Comparison of ENCODE assay signal across 9 mouse cellular contexts in genomic region chr17:34561200-34561599, GRCm38 (mm10). TPM values are rescaled to one million over a fixed set of nuclear protein-coding genes. Genes with fewer than 3 reads are reported as not detected.
A peak's percentile ranks its signal among the peaks of the same experiment; 100 is the strongest.
DNase-seq lines count a peak whose midpoint lies in the region; ATAC-seq and TF ChIP-seq lines count a peak whose summit lies in the region.
"Had no signal": no experiment of that assay in that cellular context is flagged by ENCODE, and none has a peak within 500 bp of the region (broad histone marks: within the 10 kb centered on the region; RNA-seq: fewer than 3 reads in every experiment).

No protein-coding gene starts in this region.

- peaks cover 21% of the 10 kb centered on the region for H3K4me1 ChIP-seq in hindbrain, embryonic 10.5 days (replicated peaks)
- no peaks in the 10 kb centered on the region for H3K4me1 ChIP-seq in hindbrain, embryonic 16.5 days (ENCODE audit: control insufficient read depth, insufficient read depth, low read depth, low read length)
- peaks cover 6% of the 10 kb centered on the region for H3K4me1 ChIP-seq in liver, embryonic 11.5 days (replicated peaks; ENCODE audit: control insufficient read depth, insufficient read depth, low read length)
- H3K4me1 ChIP-seq in stomach, postnatal 0 days (replicated peaks; ENCODE audit: control insufficient read depth, insufficient read depth): peaks cover 3% of the 10 kb centered on the region; the same call in 1 of the 2 replicates

- H3K27ac ChIP-seq in hindbrain, embryonic 10.5 days: peak overlapping the region; percentile 56
- H3K27ac ChIP-seq in hindbrain, embryonic 16.5 days (ENCODE audit: low read depth, low read length): no peak overlapping the region
- H3K27ac ChIP-seq in liver, embryonic 11.5 days (ENCODE audit: low read depth, low read length): no peak overlapping the region
- peak overlapping the region; percentile 13; the same call in 1 of the 2 replicates for H3K27ac ChIP-seq in stomach, postnatal 0 days (replicated peaks)
- H3K27ac ChIP-seq: embryonic facial prominence, embryonic 12.5 days had no signal

- DNase-seq in hindbrain, embryonic 10.5 days (ENCODE audit: low spot score): no peak
- DNase-seq in thymus, postnatal 14 days: peak; percentile 32
- DNase-seq in thymus, postnatal 25 days: no peak
- DNase-seq in liver, embryonic 11.5 days (ENCODE audit: low spot score): no peak
- DNase-seq in stomach, postnatal 0 days (ENCODE audit: low spot score): no peak
- DNase-seq in right cerebral cortex, adult 2 months (ENCODE audit: low spot score in 2 of 2): no peak
- no peak for DNase-seq in adrenal gland, postnatal 25 days

- no peak overlapping the region for H3K4me3 ChIP-seq in hindbrain, embryonic 10.5 days
- no peak overlapping the region for H3K4me3 ChIP-seq in hindbrain, embryonic 16.5 days (ENCODE audit: low read length)
- no peak overlapping the region for H3K4me3 ChIP-seq in liver, embryonic 11.5 days (ENCODE audit: low read depth, low read length)
- no peak overlapping the region for H3K4me3 ChIP-seq in stomach, postnatal 0 days (ENCODE audit: low read depth, low read length)
- H3K4me3 ChIP-seq: embryonic facial prominence, embryonic 12.5 days had no signal

- H3K4me2 ChIP-seq in hindbrain, embryonic 16.5 days (ENCODE audit: low read length): no peak overlapping the region
- peak overlapping the region; percentile 11; the same call in 1 of the 2 replicates for H3K4me2 ChIP-seq in liver, embryonic 11.5 days
- no peak overlapping the region for H3K4me2 ChIP-seq in stomach, postnatal 0 days (replicated peaks; ENCODE audit: low read depth)
- H3K4me2 ChIP-seq: embryonic facial prominence, embryonic 12.5 days had no signal

- no peak for TF ChIP-seq EP300 in stomach, postnatal 0 days (optimal IDR thresholded peaks at IDR 0.05)

- H3K27me3 ChIP-seq in hindbrain, embryonic 10.5 days (ENCODE audit: insufficient read depth, poor library complexity, severe bottlenecking): 0 out of 2 replicates have a peak, but pooled peaks cover 4% of the 10 kb centered on the region
- no peaks in the 10 kb centered on the region for H3K27me3 ChIP-seq in hindbrain, embryonic 16.5 days (replicated peaks; ENCODE audit: control insufficient read depth, insufficient read depth, low read length)
- no peaks in the 10 kb centered on the region for H3K27me3 ChIP-seq in liver, embryonic 11.5 days (replicated peaks; ENCODE audit: control insufficient read depth, insufficient read depth, low read length)
- H3K27me3 ChIP-seq in stomach, postnatal 0 days (ENCODE audit: control insufficient read depth, insufficient read depth, low read length): no peaks in the 10 kb centered on the region
- H3K27me3 ChIP-seq: embryonic facial prominence, embryonic 12.5 days had no signal

- H3K9me3 ChIP-seq in hindbrain, embryonic 10.5 days: no peaks in the 10 kb centered on the region
- H3K9me3 ChIP-seq in hindbrain, embryonic 16.5 days (ENCODE audit: control insufficient read depth, low read length): no peaks in the 10 kb centered on the region; the same call in 1 of the 2 replicates
- H3K9me3 ChIP-seq in liver, embryonic 11.5 days (ENCODE audit: control insufficient read depth, low read length): no peaks in the 10 kb centered on the region
- no peaks in the 10 kb centered on the region for H3K9me3 ChIP-seq in stomach, postnatal 0 days (ENCODE audit: control insufficient read depth, low read length)
- H3K9me3 ChIP-seq: embryonic facial prominence, embryonic 12.5 days had no signal

- TF ChIP-seq CTCF in stomach, postnatal 0 days (IDR thresholded peaks at IDR 0.05; ENCODE audit: low read depth): no peak

- 46% methylated on average over 8 of the region's 8 CpGs for WGBS in hindbrain, embryonic 10.5 days
- 47% methylated on average over 8 of the region's 8 CpGs for WGBS in hindbrain, embryonic 16.5 days
- 25% methylated on average over 8 of the region's 8 CpGs for WGBS in liver, embryonic 11.5 days
- WGBS in stomach, postnatal 0 days: 53% methylated on average over 8 of the region's 8 CpGs

- ATAC-seq in hindbrain, embryonic 16.5 days: no peak
- ATAC-seq in liver, embryonic 11.5 days (replicated peaks; ENCODE audit: low FRiP score): no peak
- no peak; the same call in 1 of the 2 replicates for ATAC-seq in stomach, postnatal 0 days (ENCODE audit: low FRiP score, low TSS enrichment)

- H3K9ac ChIP-seq in hindbrain, embryonic 16.5 days (ENCODE audit: low read depth, low read length): no peak overlapping the region
- no peak overlapping the region for H3K9ac ChIP-seq in liver, embryonic 11.5 days (ENCODE audit: low read depth, low read length)
- H3K9ac ChIP-seq in stomach, postnatal 0 days (ENCODE audit: low read length): no peak overlapping the region
- H3K9ac ChIP-seq: embryonic facial prominence, embryonic 12.5 days had no signal

- no peaks in the 10 kb centered on the region for H3K36me3 ChIP-seq in hindbrain, embryonic 10.5 days
- H3K36me3 ChIP-seq in hindbrain, embryonic 16.5 days (ENCODE audit: control insufficient read depth, insufficient read depth, low read length): no peaks in the 10 kb centered on the region
- H3K36me3 ChIP-seq in liver, embryonic 11.5 days (ENCODE audit: control insufficient read depth, insufficient read depth, low read length): no peaks in the 10 kb centered on the region
- no peaks in the 10 kb centered on the region for H3K36me3 ChIP-seq in stomach, postnatal 0 days (ENCODE audit: control insufficient read depth, insufficient read depth, low read length)
- H3K36me3 ChIP-seq: embryonic facial prominence, embryonic 12.5 days had no signal

RNA-seq across cellular contexts. Expression of gene Notch4, which starts 2.9 kb away (rescaled TPM):
- polyA plus RNA-seq in hindbrain, embryonic 10.5 days (2016; fragmentation: Nextera tagmentation; extraction: Ambion mirVana): 9.1 and 12.5 TPM in 2 replicates
- 6.1 and 6.4 TPM in 2 replicates for polyA plus RNA-seq in hindbrain, embryonic 16.5 days (2015; fragmentation: Nextera tagmentation; extraction: Ambion mirVana)
- 2.2 and 4.1 TPM in 2 replicates for polyA plus RNA-seq in liver, embryonic 11.5 days (2014; fragmentation: Nextera tagmentation; extraction: Ambion mirVana)
- 2.4 and 3.1 TPM in 2 replicates for polyA plus RNA-seq in stomach, postnatal 0 days (2015; fragmentation: Nextera tagmentation; extraction: Ambion mirVana)
- total RNA-seq in adrenal gland, postnatal 25 days (2021): 27.8 and 29.5 TPM in 2 replicates

RNA-seq across cellular contexts. Expression of gene Gpsm3, which starts 28.4 kb away (rescaled TPM):
- polyA plus RNA-seq in hindbrain, embryonic 10.5 days (2016; fragmentation: Nextera tagmentation; extraction: Ambion mirVana): 8.1 and 8.4 TPM in 2 replicates
- polyA plus RNA-seq in hindbrain, embryonic 16.5 days (2015; fragmentation: Nextera tagmentation; extraction: Ambion mirVana): 3.4 and 4.9 TPM in 2 replicates
- polyA plus RNA-seq in liver, embryonic 11.5 days (2014; fragmentation: Nextera tagmentation; extraction: Ambion mirVana): 18.5 and 19.8 TPM in 2 replicates
- polyA plus RNA-seq in stomach, postnatal 0 days (2015; fragmentation: Nextera tagmentation; extraction: Ambion mirVana): 7.8 and 8.2 TPM in 2 replicates
- total RNA-seq in adrenal gland, postnatal 25 days (2021): 4.6 and 4.9 TPM in 2 replicates

RNA-seq across cellular contexts. Expression of gene Pbx2, which starts 29.9 kb away (rescaled TPM):
- 17.7 and 17.8 TPM in 2 replicates for polyA plus RNA-seq in hindbrain, embryonic 10.5 days (2016; fragmentation: Nextera tagmentation; extraction: Ambion mirVana)
- polyA plus RNA-seq in hindbrain, embryonic 16.5 days (2015; fragmentation: Nextera tagmentation; extraction: Ambion mirVana): 7.3 and 8.3 TPM in 2 replicates
- 10.4 and 11.4 TPM in 2 replicates for polyA plus RNA-seq in liver, embryonic 11.5 days (2014; fragmentation: Nextera tagmentation; extraction: Ambion mirVana)
- polyA plus RNA-seq in stomach, postnatal 0 days (2015; fragmentation: Nextera tagmentation; extraction: Ambion mirVana): 4.3 and 4.6 TPM in 2 replicates
- total RNA-seq in adrenal gland, postnatal 25 days (2021): 36.4 and 51.6 TPM in 2 replicates

RNA-seq across cellular contexts. Expression of gene Ager, which starts 36.5 kb away (rescaled TPM):
- 2.0 and 2.7 TPM in 2 replicates for polyA plus RNA-seq in hindbrain, embryonic 10.5 days (2016; fragmentation: Nextera tagmentation; extraction: Ambion mirVana)
- polyA plus RNA-seq in hindbrain, embryonic 16.5 days (2015; fragmentation: Nextera tagmentation; extraction: Ambion mirVana): 1.3 and 1.6 TPM in 2 replicates
- 1.3 and 1.7 TPM in 2 replicates for polyA plus RNA-seq in liver, embryonic 11.5 days (2014; fragmentation: Nextera tagmentation; extraction: Ambion mirVana)
- 1.5 and 1.8 TPM in 2 replicates for polyA plus RNA-seq in stomach, postnatal 0 days (2015; fragmentation: Nextera tagmentation; extraction: Ambion mirVana)
- 0.57 and 1.5 TPM in 2 replicates for total RNA-seq in adrenal gland, postnatal 25 days (2021)

RNA-seq across cellular contexts. Expression of gene Rnf5, which starts 42.3 kb away (rescaled TPM):
- polyA plus RNA-seq in hindbrain, embryonic 10.5 days (2016; fragmentation: Nextera tagmentation; extraction: Ambion mirVana): 202 and 223 TPM in 2 replicates
- polyA plus RNA-seq in hindbrain, embryonic 16.5 days (2015; fragmentation: Nextera tagmentation; extraction: Ambion mirVana): 281 and 296 TPM in 2 replicates
- polyA plus RNA-seq in liver, embryonic 11.5 days (2014; fragmentation: Nextera tagmentation; extraction: Ambion mirVana): 109 TPM in 2 replicates
- 82.9 and 83.6 TPM in 2 replicates for polyA plus RNA-seq in stomach, postnatal 0 days (2015; fragmentation: Nextera tagmentation; extraction: Ambion mirVana)
- 79.3 and 91.3 TPM in 2 replicates for total RNA-seq in adrenal gland, postnatal 25 days (2021)

Comparison
In these comparisons a context has a peak if more than half of its experiments do, and no peak if none do; other contexts are left out.
1. H3K27ac ChIP-seq: peak in hindbrain, embryonic 10.5 days (single experiment) and stomach, postnatal 0 days (single experiment); none in hindbrain, embryonic 16.5 days (single experiment) and liver, embryonic 11.5 days (single experiment).